Mouse (Mus musculus) ES-E14 (cell line): ENCODE results near the gene Gtf2a1. TPM values are rescaled to one million over a fixed set of nuclear protein-coding genes. Genes with fewer than 3 reads are reported as not detected.

Experiments used
- DNase-seq: peaks from one replicate; pipeline ENCODE4 v3.0.0-alpha.2; 2013; ENCODE audit warnings: low read depth, low spot score
- H3K27ac ChIP-seq: 2 replicates; pipeline ENCODE4 v1.5.1; 2012; ENCODE audit warnings: low read depth, mild to moderate bottlenecking, low read length, moderate library complexity, mixed read lengths; ENCODE audit not compliant: poor library complexity, insufficient read depth, severe bottlenecking
- H3K36me3 ChIP-seq: 2 replicates; pipeline ENCODE4 v1.6.1; 2012; ENCODE audit warnings: mild to moderate bottlenecking, low read length, moderate library complexity, mixed read lengths; ENCODE audit not compliant: control insufficient read depth, poor library complexity, insufficient read depth, severe bottlenecking
- H3K4me1 ChIP-seq, 2 experiments: fragments of 150-350 bp in 1 of 2; sonication (generic) in 1 of 2; 2 replicates each; pipeline ENCODE4 v1.6.1; 2012; ENCODE audit warnings: low read length in 2 of 2, mild to moderate bottlenecking in 1 of 2, mixed read lengths in 1 of 2; ENCODE audit not compliant: control insufficient read depth in 2 of 2, insufficient read depth in 2 of 2, poor library complexity in 1 of 2
- H3K4me3 ChIP-seq, 2 experiments: fragments of 150-350 bp in 1 of 2; sonication (generic) in 1 of 2; 2 replicates each; pipeline ENCODE4 v1.5.1; 2012; ENCODE audit warnings: low read length in 2 of 2, low read depth in 1 of 2, mild to moderate bottlenecking in 1 of 2, mixed read lengths in 1 of 2; ENCODE audit not compliant: insufficient read depth in 1 of 2, poor library complexity in 1 of 2, severe bottlenecking in 1 of 2
- H3K9ac ChIP-seq: 2 replicates; pipeline ENCODE4 v1.6.1; 2012; ENCODE audit warnings: low read depth, mild to moderate bottlenecking, low read length, mixed read lengths; ENCODE audit not compliant: poor library complexity, insufficient read depth, severe bottlenecking
- H3K9me3 ChIP-seq: fragments of 150-350 bp; sonication (generic); 2 replicates; pipeline ENCODE4 v1.6.1; 2012; ENCODE audit warnings: low read depth, mild to moderate bottlenecking, low read length; ENCODE audit not compliant: control insufficient read depth, insufficient read depth
- CHD2 ChIP-seq: IDR thresholded peaks from 2 replicates; pipeline ENCODE4 v1.6.1; 2014; ENCODE audit warnings: mild to moderate bottlenecking, low read depth, low read length, inconsistent platforms
- HCFC1 ChIP-seq: IDR thresholded peaks from 2 replicates; pipeline ENCODE4 v1.6.1; 2012; ENCODE audit warnings: low read length, inconsistent platforms, borderline replicate concordance; ENCODE audit not compliant: insufficient read depth
- MAFK ChIP-seq: IDR thresholded peaks from 2 replicates; pipeline ENCODE4 v1.6.1; 2014; ENCODE audit warnings: mild to moderate bottlenecking, low read depth, low read length, inconsistent platforms; ENCODE audit not compliant: insufficient read depth
- ZC3H11A ChIP-seq: IDR thresholded peaks from 2 replicates; pipeline ENCODE4 v1.6.1; 2012; ENCODE audit warnings: low read depth, mild to moderate bottlenecking, inconsistent platforms, low read length, borderline replicate concordance
- ZNF384 ChIP-seq: IDR thresholded peaks from 2 replicates; pipeline ENCODE4 v1.6.1; 2012; ENCODE audit warnings: low read depth, low read length, inconsistent platforms
- in situ Hi-C, 2 experiments: fragments of 600-800 bp; cut with MboI; formaldehyde crosslinking; loops; one replicate each; pipeline ENCODE4 v1.15.1; 2025; ENCODE audit warnings: low sequenced_read_pairs in 2 of 2, inconsistent platforms in 1 of 2; ENCODE audit not compliant: unreplicated experiment in 2 of 2
- total RNA-seq: library from RNA; depleted of rRNA; stranded (reverse); fragments of 300-350 nt; gene quantifications from 2 replicates; pipeline ENCODE4 v1.2.3, GENCODE M21; 2012

Gtf2a1 gene
- total RNA-seq, 1 experiment = 38.0 TPM

- H3K4me1 ChIP-seq = no peaks in the 10 kb centered on the region
- H3K9me3 ChIP-seq = no peaks in the 10 kb centered on the region
- H3K9ac ChIP-seq = no peak overlapping the region
- no peak for TF ChIP-seq HCFC1
- TF ChIP-seq ZC3H11A = no peak
- TF ChIP-seq CHD2 = no peak
- TF ChIP-seq ZNF384 = no peak
- TF ChIP-seq MAFK = no peak
- H3K4me3 ChIP-seq = no peak overlapping the region
- peaks cover under 1% of the 10 kb centered on the region; the same call in 1 of the 2 replicates for H3K36me3 ChIP-seq
- in situ Hi-C loops = no loop called here
- no peak overlapping the region for H3K27ac ChIP-seq
- DNase-seq = no peak
Observed at GRCm38 (mm10) chr12:91551773-91552526, 38.3 kb downstream of the Gtf2a1 start.

GRCm38 (mm10) chr12:91549471-91549870, 40.8 kb downstream of the Gtf2a1 start:
- H3K9me3 ChIP-seq = no peaks in the 10 kb centered on the region
- no peak overlapping the region for H3K9ac ChIP-seq
- H3K4me1 ChIP-seq = no peaks in the 10 kb centered on the region
- no peaks in the 10 kb centered on the region for H3K36me3 ChIP-seq
- no peak overlapping the region for H3K4me3 ChIP-seq
- no peak overlapping the region for H3K27ac ChIP-seq
- no peak for DNase-seq
- TF ChIP-seq MAFK = no peak
- no peak for TF ChIP-seq ZC3H11A
- TF ChIP-seq HCFC1 = no peak
- TF ChIP-seq CHD2 = no peak
- no peak for TF ChIP-seq ZNF384
- in situ Hi-C loops = no loop called here

- Histone ChIP-seq H3K4me1 (no peaks in the 10 kb centered on the region), H3K36me3 (no peaks in the 10 kb centered on the region), H3K9me3 (no peaks in the 10 kb centered on the region), H3K4me3 (no peak overlapping the region), H3K27ac (no peak overlapping the region), H3K9ac (no peak overlapping the region)
- TF ChIP-seq ZC3H11A = no peak
- TF ChIP-seq MAFK = no peak
- TF ChIP-seq HCFC1 = no peak
- TF ChIP-seq ZNF384 = no peak
- TF ChIP-seq CHD2 = no peak
- in situ Hi-C loops = no loop called here
- DNase-seq = no peak
Observed at GRCm38 (mm10) chr12:91540202-91540601, 50.1 kb downstream of the Gtf2a1 start.

- H3K9ac ChIP-seq = no peak overlapping the region
- no peak for TF ChIP-seq CHD2
- TF ChIP-seq ZNF384 = no peak
- no peak overlapping the region for H3K27ac ChIP-seq
- in situ Hi-C loops = no loop called here
- H3K4me3 ChIP-seq = no peak overlapping the region
- DNase-seq = no peak
- no peaks in the 10 kb centered on the region for H3K9me3 ChIP-seq
- no peaks in the 10 kb centered on the region for H3K36me3 ChIP-seq
- H3K4me1 ChIP-seq = no peaks in the 10 kb centered on the region
Observed at GRCm38 (mm10) chr12:91534514-91534913, 55.8 kb downstream of the Gtf2a1 start.

- DNase-seq = no peak
- TF ChIP-seq MAFK = no peak
- TF ChIP-seq HCFC1 = no peak
- no peak for TF ChIP-seq CHD2
- TF ChIP-seq ZC3H11A = no peak
- no peak for TF ChIP-seq ZNF384
- Histone ChIP-seq H3K9me3 (no peaks in the 10 kb centered on the region), H3K4me3 (no peak overlapping the region), H3K36me3 (no peaks in the 10 kb centered on the region), H3K9ac (no peak overlapping the region), H3K27ac (no peak overlapping the region), H3K4me1 (no peaks in the 10 kb centered on the region)
- in situ Hi-C loops = no loop called here
Observed at GRCm38 (mm10) chr12:91523626-91524025, 66.7 kb downstream of the Gtf2a1 start.
